Mouse (Mus musculus): ENCODE measurements around the gene Acot3.

DNA sequence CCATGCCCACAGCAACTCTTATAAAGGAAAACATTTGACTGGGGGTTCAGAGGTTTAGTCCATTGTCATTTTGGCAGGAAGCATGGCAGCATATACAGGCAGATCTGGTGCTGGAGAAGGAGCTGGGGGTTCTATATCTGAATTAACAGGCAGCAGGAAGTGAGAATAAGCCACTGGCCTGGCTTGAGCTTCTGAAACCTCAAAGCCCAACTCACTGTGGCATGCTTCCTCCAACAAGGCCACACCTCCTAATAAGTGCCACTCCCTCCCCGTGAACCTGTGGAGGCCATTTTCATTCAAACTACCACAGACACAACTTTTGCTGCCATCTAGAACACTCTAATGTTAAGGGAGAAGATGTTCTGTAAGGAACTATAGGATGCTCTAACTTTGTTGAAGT, 55.7 kb downstream of the Acot3 start:
- TF ChIP-seq CTCF (conservative IDR thresholded peaks at IDR 0.05; ENCODE audit: low read length) (no peak), NANOG (IDR thresholded peaks at IDR 0.05; ENCODE audit: borderline replicate concordance, low read length) (no peak)
